ENCODE assay signal across 26 mouse cellular contexts in genomic region chr7:139436951-139437350, GRCm38 (mm10). TPM values are rescaled to one million over a fixed set of nuclear protein-coding genes. Genes with fewer than 3 reads are reported as not detected.
DNase-seq lines count a peak whose midpoint lies in the region; ATAC-seq and TF ChIP-seq lines count a peak whose summit lies in the region.
"Had no signal": no experiment of that assay in that cellular context is flagged by ENCODE, and none has a peak within 500 bp of the region (broad histone marks: within the 10 kb centered on the region; RNA-seq: fewer than 3 reads in every experiment).

No protein-coding gene starts in this region.

- no peak overlapping the region for H3K4me3 ChIP-seq in cerebellum, adult 2 months (replicated peaks; ENCODE audit: insufficient read depth, low read depth, low read length)
- no peak overlapping the region for H3K4me3 ChIP-seq in liver, adult 2 months (ENCODE audit: insufficient read depth, low read depth, low read length)
- no peak overlapping the region for H3K4me3 ChIP-seq in liver, postnatal 0 days (ENCODE audit: low read depth, low read length)
- H3K4me3 ChIP-seq: forebrain, embryonic 10.5 days; forebrain, embryonic 13.5 days; heart, embryonic 12.5 days; heart, embryonic 15.5 days; hindbrain, embryonic 10.5 days; hindbrain, embryonic 13.5 days; intestine, embryonic 15.5 days had no signal

- no peak for TF ChIP-seq CTCF in cerebellum, adult 2 months (IDR thresholded peaks at IDR 0.05; ENCODE audit: borderline replicate concordance, insufficient read depth, low read depth, low read length)
- no peak for TF ChIP-seq CTCF in liver, adult 2 months (IDR thresholded peaks at IDR 0.05; ENCODE audit: low read depth, low read length)
- no peak for TF ChIP-seq CTCF in liver, postnatal 0 days (IDR thresholded peaks at IDR 0.05; ENCODE audit: low read depth)

- H3K36me3 ChIP-seq in liver, adult 2 months (ENCODE audit: control insufficient read depth, insufficient read depth, low read length): no peaks in the 10 kb centered on the region
- H3K36me3 ChIP-seq in liver, postnatal 0 days (replicated peaks; ENCODE audit: insufficient read depth, low read length): no peaks in the 10 kb centered on the region
- H3K36me3 ChIP-seq: forebrain, embryonic 10.5 days; G1E; heart, embryonic 12.5 days; heart, embryonic 15.5 days; hindbrain, embryonic 10.5 days; hindbrain, embryonic 13.5 days; intestine, embryonic 15.5 days had no signal

- intact Hi-C loops in heart, postnatal 25 days (cut with DNase I): no loop called here

- 24% methylated on average over 7 of the region's 7 CpGs for WGBS in cerebellum, adult 2 months
- 79% methylated on average over 7 of the region's 7 CpGs for WGBS in liver, adult 2 months
- WGBS in liver, postnatal 0 days (ENCODE audit: insufficient replicate concordance): 83% methylated on average over 7 of the region's 7 CpGs

- no peaks in the 10 kb centered on the region for H3K27me3 ChIP-seq in cerebellum, adult 2 months (ENCODE audit: control insufficient read depth, insufficient read depth, low read length)
- H3K27me3 ChIP-seq in liver, adult 2 months (ENCODE audit: control insufficient read depth, insufficient read depth, low read length): no peaks in the 10 kb centered on the region
- H3K27me3 ChIP-seq in liver, postnatal 0 days (ENCODE audit: insufficient read depth, low read length): no peaks in the 10 kb centered on the region
- H3K27me3 ChIP-seq: CH12.LX; forebrain, embryonic 13.5 days; heart, embryonic 12.5 days; heart, embryonic 15.5 days; hindbrain, embryonic 13.5 days; intestine, embryonic 15.5 days; Patski had no signal

- H3K79me2 ChIP-seq in liver, adult 2 months (ENCODE audit: control insufficient read depth, insufficient read depth, low read length): peaks cover 22% of the 10 kb centered on the region

- H3K4me2 ChIP-seq in liver, postnatal 0 days (ENCODE audit: low read depth, low read length): no peak overlapping the region
- H3K4me2 ChIP-seq: forebrain, embryonic 13.5 days; heart, embryonic 12.5 days; heart, embryonic 15.5 days; hindbrain, embryonic 13.5 days; intestine, embryonic 15.5 days had no signal

- ATAC-seq in liver, postnatal 0 days: no peak
- ATAC-seq: forebrain, embryonic 13.5 days; forebrain, embryonic 16.5 days; hindbrain, embryonic 16.5 days; intestine, embryonic 15.5 days; Patski had no signal

- H3K4me1 ChIP-seq in cerebellum, adult 2 months (ENCODE audit: control insufficient read depth, insufficient read depth, low read length): peaks cover 61% of the 10 kb centered on the region
- H3K4me1 ChIP-seq in liver, adult 2 months (ENCODE audit: control insufficient read depth, insufficient read depth, low read length): peaks cover 12% of the 10 kb centered on the region
- peaks cover 15% of the 10 kb centered on the region for H3K4me1 ChIP-seq in liver, postnatal 0 days (ENCODE audit: insufficient read depth)

- no peak overlapping the region for H3K9ac ChIP-seq in liver, adult 2 months (ENCODE audit: low read depth, low read length)
- no peak overlapping the region for H3K9ac ChIP-seq in liver, postnatal 0 days (replicated peaks)
- H3K9ac ChIP-seq: forebrain, embryonic 13.5 days; heart, embryonic 12.5 days; heart, embryonic 15.5 days; hindbrain, embryonic 13.5 days; intestine, embryonic 15.5 days had no signal

- peak overlapping the region; percentile 61 for H3K27ac ChIP-seq in cerebellum, adult 2 months (ENCODE audit: insufficient read depth, low read length)
- peak overlapping the region; percentile 1; the same call in 1 of the 2 replicates for H3K27ac ChIP-seq in liver, adult 2 months (replicated peaks; ENCODE audit: insufficient read depth, low read depth, low read length)
- H3K27ac ChIP-seq in liver, postnatal 0 days (ENCODE audit: low read depth): no peak overlapping the region
- H3K27ac ChIP-seq: forebrain, embryonic 10.5 days; forebrain, embryonic 13.5 days; heart, embryonic 15.5 days; hindbrain, embryonic 10.5 days; hindbrain, embryonic 13.5 days; intestine, embryonic 15.5 days had no signal

- no peak for TF ChIP-seq EP300 in liver, postnatal 0 days (IDR thresholded peaks at IDR 0.05; ENCODE audit: low read depth)

- H3K9me3 ChIP-seq in liver, postnatal 0 days (ENCODE audit: low read length): no peaks in the 10 kb centered on the region
- H3K9me3 ChIP-seq: forebrain, embryonic 10.5 days; forebrain, embryonic 13.5 days; heart, embryonic 12.5 days; heart, embryonic 15.5 days; hindbrain, embryonic 10.5 days; hindbrain, embryonic 13.5 days; intestine, embryonic 15.5 days had no signal

- no peak for TF ChIP-seq POLR2A in cerebellum, adult 2 months (IDR thresholded peaks at IDR 0.05; ENCODE audit: borderline replicate concordance, insufficient read depth, low read length)
- TF ChIP-seq POLR2A in liver, adult 2 months (IDR thresholded peaks at IDR 0.05; ENCODE audit: extremely low read depth, insufficient read depth, low read length): no peak

- no peak for DNase-seq in cerebellum, adult 2 months
- no peak for DNase-seq in cerebellum, adult 11-12 months
- peak; percentile 91 for DNase-seq in heart, adult 11 months
- DNase-seq in heart, postnatal 25 days (ENCODE audit: low spot score): no peak
- DNase-seq in liver, adult 2 months (ENCODE audit: extremely low read depth, low read depth, low spot score): no peak
- no peak for DNase-seq in liver, postnatal 0 days
- peak; percentile 8 for DNase-seq in urinary bladder, adult 2 months (ENCODE audit: low spot score)
- no peak for DNase-seq in urinary bladder, adult 18-20 months (ENCODE audit: low spot score in 2 of 2)
- DNase-seq: adrenal gland, postnatal 10 days; adrenal gland, postnatal 36 days; B cell, adult 2 months; gastrocnemius, postnatal 25 days; heart, postnatal 14 days; kidney, adult 11 months had no signal

RNA-seq across cellular contexts. Expression of gene Inpp5a, which starts 48.0 kb away (rescaled TPM):
- polyA plus RNA-seq in cerebellum, adult 2 months (2012; rRNA removed): 164 and 181 TPM in 2 replicates
- 100 to 1,000 TPM; 292 to 306 TPM for total RNA-seq in heart, postnatal 25 days (2021)
- total RNA-seq in liver, adult 2 months (2014; rRNA removed): 8.8 and 10.5 TPM in 2 replicates
- 7.9 and 8.4 TPM in 2 replicates for polyA plus RNA-seq in liver, adult 2 months (2012; rRNA removed)
- 6.0 and 6.9 TPM in 2 replicates for polyA plus RNA-seq in liver, postnatal 0 days (2015; fragmentation: Nextera tagmentation; extraction: Ambion mirVana)
- 26.7 and 71.7 TPM in 2 replicates for polyA plus RNA-seq in urinary bladder, adult 2 months (2012; rRNA removed)

Comparison
In these comparisons a context has a peak if more than half of its experiments do, and no peak if none do; other contexts are left out.
1. DNase-seq: peak in heart, adult 11 months (single experiment) and urinary bladder, adult 2 months (single experiment); none in cerebellum, adult 2 months (0 of 2), cerebellum, adult 11-12 months (single experiment), heart, postnatal 25 days (single experiment), liver, adult 2 months (single experiment), liver, postnatal 0 days (single experiment) and urinary bladder, adult 18-20 months (0 of 2).